Mouse (Mus musculus) frontal cortex, postnatal 25 days (tissue): ENCODE measurements around the gene Fhit.

ENCODE experiments used
- DNase-seq, 2 experiments: peaks; one replicate each; pipeline ENCODE4 v3.0.0; 2022; ENCODE audit warnings: low spot score in 2 of 2

Fhit gene

DNA sequence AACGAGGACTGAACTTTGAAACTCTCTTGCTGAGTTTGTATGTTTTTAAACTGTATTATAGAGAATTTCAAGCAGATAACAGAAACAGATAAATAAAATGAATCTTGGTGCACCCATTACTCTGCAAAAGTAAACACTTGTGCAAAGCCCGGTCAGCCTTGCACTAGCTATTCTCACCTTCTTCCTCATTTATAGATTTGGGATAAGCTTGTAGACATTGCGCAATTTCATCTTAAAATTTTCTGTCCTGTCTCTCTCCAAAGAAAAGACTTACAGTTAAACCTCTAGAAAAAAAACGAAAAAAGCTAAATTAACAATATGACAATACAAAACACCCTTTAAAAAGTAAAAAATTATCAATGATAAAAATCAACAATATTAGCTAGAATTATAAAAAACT, 795.0 kb downstream of the Fhit start:
- no peak for DNase-seq

GRCm38 (mm10) chr14:10364281-10364680, 797.6 kb downstream of the Fhit start:
- DNase-seq: no peak

- DNase-seq: no peak
These were observed 798.5 kb downstream of the Fhit start for GRCm38 (mm10) chr14:10363306-10363705.

- no peak for DNase-seq
These were observed 815.9 kb downstream of the Fhit start for GRCm38 (mm10) chr14:10345905-10346304.

- no peak for DNase-seq
These were observed 817.8 kb downstream of the Fhit start for GRCm38 (mm10) chr14:10344064-10344463.

GRCm38 (mm10) chr14:10316764-10317163, 845.1 kb downstream of the Fhit start:
- no peak for DNase-seq

- DNase-seq: no peak
These were observed 849.6 kb downstream of the Fhit start for GRCm38 (mm10) chr14:10312190-10312589.

- DNase-seq: no peak
These were observed 856.5 kb downstream of the Fhit start for GRCm38 (mm10) chr14:10305286-10305685.

DNA sequence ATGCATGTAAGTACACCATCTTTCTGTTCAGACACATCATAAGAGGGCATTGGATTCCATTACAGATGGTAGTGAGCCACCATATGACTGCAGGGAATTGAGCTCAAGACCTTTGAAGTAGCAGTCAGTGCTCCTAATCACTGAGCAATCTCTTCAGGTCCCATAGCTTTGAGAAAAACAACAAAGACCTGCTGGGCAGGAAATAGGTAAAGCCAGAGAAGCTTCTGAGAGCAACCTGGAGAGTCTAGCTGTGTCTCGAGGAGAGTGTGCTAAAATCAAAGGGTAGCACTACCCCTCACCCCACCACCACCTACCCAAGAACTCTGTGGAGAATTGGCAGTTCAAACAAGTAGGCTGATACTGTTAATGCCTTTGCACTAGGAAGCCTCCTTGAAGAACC, 860.3 kb downstream of the Fhit start:
- DNase-seq: no peak

DNA sequence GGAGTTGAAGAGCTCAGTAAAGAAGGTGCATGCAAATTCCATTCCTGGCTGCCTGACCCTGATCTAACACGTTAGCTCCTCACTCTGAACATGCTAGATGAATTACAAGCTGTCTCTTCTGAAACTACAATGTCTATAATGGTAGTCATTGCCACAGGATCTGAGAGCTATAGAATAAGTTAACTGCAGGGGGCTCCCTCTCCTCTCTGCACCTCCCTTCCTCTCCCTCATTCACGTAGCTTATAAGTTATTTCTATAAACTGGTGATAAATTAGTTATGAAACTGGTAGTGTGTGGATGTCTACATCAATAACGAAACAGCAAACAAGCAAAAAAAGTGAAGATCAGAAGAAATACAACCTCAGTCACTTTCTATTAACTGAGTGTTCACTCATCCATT, 860.9 kb downstream of the Fhit start:
- no peak for DNase-seq

DNA sequence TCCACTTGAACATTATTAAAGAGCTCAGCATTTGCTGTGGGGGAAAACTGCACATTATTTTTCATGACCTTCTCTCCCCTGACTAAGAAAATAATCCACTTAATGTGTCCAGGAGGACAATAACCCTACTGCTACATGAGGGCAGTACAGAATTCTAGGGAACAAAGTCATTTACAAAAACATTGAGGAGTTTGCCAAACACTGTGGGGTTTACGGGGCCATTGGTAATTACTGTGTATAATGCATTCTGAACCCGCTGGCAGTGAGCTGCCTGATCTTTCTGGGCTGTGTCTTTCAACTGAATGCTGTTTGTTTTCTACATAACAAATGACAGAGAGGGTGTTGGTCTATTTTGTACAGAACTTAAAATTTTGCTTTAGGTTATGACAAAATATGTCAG, 862.8 kb downstream of the Fhit start:
- no peak for DNase-seq

- DNase-seq: no peak
These were observed 872.8 kb downstream of the Fhit start for GRCm38 (mm10) chr14:10289043-10289442.

DNA sequence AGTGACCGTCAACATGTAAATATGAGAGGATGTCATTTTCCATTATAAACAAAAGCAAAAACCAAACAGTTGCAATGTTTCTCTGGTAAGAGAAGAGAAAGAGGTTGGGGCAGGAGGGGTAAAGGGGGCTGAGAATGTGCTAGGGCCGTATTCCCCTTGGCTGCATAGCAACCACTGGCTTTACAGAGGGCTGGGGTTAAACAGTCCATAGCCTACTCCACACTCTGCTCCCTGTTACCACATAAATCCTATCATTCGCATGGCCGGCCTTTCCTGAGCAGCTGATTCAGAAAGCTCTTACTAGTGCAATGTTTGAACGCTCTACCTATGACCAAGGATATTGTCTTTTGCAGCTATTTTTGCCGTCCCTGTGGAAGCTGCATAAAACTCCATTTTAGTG, 875.8 kb downstream of the Fhit start:
- DNase-seq: no peak

DNA sequence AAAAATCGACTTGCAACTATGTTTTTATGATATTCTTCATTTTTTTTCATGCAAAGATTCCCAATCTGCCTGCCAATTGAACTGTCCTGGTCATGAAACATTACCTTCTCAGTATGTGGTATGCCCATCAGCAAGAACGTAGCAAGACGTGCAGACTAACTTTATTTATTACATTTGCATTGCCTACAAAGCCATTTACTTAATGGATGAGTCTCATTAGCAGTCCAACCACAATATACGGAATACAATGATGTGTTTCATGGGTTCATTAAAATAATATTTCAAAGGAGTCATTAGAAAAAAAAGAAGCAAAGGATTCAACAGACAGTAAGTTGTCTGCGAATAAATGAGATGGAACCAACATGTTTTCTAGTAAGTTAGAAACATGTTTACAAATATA, 933.1 kb downstream of the Fhit start:
- DNase-seq: no peak

DNA sequence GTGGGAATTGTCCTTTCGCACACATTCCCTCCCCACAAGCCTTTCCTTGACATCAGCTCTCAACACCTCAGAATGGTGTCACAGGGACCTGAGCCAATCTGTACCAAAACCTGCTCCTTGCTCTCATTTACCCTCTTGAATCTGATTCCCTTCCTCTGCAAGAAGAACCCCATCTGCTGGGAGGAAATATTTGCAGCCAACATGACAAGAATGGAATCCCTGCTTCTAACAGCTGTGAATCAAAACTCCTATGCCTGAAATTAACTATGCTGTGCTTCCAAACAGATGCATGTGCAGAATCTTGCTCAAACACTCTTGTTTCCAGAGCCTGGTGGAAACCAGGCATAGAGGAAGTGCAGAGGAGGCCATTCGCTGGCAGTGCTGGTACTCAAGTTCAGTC, 940.0 kb downstream of the Fhit start:
- DNase-seq: peak in 1 of 2 experiments; percentile 10

DNA sequence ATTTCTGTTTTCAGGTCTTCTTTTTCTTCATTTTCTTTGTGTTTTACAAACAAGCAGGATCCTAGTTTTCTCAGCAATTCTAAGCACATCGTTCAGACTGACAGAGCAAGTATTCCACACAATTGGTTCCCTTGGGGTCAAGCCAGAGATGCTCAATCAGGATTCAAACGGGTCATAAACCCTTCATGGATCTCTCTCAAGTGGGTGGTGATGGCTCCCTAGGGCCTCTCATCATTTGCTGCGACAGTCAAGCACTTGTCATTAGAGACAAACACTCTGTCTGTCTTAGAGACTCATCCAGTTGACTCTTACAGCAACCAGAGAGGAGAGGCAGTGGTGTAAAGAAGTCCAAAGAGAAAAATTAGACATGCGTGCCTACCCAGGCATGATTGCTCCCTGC, 948.6 kb downstream of the Fhit start:
- no peak for DNase-seq

DNA sequence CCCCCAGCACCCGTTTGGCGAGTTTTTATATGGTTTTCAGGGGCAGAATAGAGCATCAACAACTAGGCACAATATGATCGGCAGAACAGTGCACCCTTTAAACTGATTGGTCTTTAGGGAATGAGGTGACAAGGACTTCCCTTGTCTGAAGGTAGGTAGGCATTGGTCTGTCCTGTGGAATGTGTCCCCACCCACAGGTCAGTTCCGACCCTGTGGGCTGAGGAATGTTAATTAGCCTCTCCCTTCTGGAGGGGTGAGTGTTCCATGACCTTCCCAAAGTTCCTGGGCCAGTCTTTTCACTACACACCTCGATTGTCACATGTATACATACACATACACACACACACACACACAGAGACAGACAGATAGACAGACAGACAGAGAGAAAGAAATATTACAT, 950.7 kb downstream of the Fhit start:
- no peak for DNase-seq

GRCm38 (mm10) chr14:10209007-10209406, 952.8 kb downstream of the Fhit start:
- no peak for DNase-seq

GRCm38 (mm10) chr14:10205699-10206098, 956.1 kb downstream of the Fhit start:
- DNase-seq: no peak

DNA sequence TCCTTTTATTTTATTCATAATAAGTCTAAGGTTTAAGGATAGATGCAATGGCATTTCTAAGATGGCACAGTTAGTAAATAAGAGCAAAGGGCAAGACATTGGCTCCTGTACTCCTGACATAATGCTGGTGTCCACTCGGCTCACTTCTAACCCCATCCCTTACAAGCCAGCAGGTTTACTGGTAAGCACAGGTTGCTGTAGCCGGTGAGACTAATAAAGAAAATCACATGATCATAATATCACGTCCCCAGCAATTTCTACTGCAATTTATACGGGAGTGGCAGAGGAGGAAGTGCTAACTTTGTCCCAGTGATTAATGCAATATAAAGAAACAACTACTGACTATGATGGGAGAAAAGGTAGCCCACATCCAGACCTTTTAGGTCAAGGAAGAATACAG, 956.5 kb downstream of the Fhit start:
- DNase-seq: no peak

DNA sequence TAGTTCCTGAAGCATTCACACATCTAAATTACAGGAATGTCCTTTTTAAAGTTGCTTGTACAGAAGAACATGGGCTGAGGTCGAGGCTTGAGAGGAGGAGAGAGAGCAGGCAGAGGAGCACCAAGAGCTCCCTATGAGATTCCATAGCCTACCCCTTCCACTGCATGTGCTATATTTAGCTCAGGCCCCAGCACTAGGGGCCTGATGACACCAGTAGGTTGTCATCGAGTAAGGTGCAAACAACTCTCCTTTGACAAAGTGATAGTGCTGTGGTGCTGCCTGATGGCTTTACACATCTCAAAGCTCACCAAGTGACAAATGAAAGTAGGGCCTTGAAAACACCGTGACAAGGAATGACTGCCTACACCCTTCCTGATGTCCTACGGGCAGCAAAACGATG, 967.7 kb downstream of the Fhit start:
- no peak for DNase-seq

DNA sequence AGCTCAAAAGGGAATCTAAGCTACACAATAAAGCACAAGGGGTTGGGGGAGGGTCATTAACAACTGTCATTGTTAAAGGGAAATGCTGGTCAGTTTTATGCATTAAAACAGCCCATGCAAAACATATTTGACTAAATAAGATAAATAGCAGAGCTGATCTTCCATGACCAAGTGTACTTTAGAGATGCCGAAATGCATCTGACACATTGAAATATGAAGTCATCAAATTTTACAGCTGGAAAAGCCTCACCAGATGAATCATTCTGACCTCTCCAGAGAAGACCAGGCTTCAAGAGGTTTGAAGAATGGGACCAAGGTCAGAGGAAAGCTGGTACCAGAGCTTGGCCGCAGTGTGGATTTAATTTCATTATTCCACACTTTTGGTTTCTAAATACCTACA, 990.1 kb downstream of the Fhit start:
- DNase-seq: no peak

DNA sequence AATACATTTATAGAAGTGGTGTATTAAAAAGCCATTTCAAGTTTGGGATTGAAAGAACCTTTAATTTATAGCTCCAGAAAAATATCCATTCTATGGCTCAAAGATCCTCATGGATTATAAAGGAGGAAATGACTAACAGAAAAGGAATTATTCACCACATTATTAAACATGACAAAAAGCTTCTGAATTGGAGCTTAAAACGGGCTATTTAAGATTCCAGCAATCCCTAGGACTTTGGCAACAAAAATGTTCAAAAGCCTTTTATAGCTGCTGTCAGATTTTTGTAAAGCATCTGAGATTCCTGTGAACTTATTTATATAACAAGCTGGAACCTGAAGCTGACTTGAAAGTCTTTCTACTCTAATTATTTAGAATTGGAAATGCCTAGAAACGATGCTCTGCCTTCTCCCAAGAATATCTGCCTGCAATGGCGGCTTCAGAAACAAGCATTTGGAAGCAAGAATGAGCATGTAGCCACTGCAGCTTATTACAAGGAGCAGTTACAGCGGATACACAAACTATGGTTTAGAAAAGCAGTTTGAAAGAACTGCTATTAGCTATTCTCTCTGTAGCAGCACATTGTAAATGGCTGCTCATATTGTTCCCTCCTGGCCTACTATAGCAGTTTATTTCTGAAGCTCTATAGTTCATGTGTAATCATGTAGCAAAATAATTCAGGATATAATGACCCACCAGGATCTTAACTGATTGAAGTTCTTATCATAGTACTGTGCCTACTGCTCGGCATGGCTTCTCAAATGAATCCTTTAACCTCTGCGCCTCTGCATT, 995.0 kb downstream of the Fhit start:
- DNase-seq: no peak

DNA sequence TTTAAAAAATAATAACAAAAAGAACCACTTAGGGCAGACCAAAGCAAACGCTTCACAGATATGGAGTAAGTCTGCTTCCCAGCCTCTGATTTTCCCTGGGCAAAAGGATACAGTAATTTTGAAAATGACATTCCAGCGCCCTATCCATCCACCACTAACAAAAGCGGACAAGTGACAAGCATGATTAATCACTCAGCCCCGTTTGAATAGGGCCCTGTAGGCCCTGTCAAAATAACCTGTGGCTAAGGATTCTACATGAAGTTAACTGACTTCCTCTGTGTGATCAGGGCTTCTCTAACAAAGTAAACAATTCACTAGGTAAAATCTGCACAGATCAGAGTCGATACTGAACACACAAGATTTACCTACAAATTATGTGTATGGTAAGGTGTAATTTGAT, 1012.0 kb downstream of the Fhit start:
- DNase-seq: no peak
